Comparison of ENCODE assay signal across 25 mouse cellular contexts in the genomic region with DNA sequence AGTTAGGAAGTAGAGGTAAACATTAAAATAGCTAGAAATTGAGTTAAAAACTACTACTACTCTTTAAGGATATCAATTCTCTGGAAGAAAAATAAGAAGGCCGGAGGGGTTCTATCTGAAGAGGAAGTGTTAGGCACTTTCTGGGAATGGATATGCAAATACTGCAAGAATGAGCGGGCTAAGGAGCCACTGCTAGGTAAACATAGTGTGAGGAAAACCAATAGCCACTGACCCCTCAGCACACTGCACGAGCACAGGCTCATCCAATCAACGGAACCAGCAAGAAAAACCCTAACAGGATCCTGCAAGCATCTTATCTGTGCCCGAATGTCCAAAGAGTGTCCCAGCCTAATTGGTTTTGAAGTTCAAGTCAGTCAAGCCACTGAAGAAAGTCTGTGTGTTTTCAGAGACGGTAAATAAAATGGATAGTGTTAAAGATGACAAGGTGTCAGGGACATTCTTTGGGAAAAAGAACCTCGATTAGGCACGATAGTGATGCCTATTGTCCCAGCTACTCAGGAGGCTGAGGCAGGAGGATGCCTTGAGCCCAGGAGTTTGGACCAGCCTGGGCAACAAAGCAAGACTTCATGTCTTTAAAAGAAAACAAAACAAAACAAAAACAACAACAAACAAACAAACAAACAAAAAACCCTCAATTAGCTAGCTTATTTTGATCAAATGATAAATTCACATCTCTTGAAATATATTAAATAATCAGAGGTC. TPM values are rescaled to one million over a fixed set of nuclear protein-coding genes. Genes with fewer than 3 reads are reported as not detected.
"Had no signal": no experiment of that assay in that cellular context is flagged by ENCODE, and none has a peak within 500 bp of the region (broad histone marks: within the 10 kb centered on the region; RNA-seq: fewer than 3 reads in every experiment).

No protein-coding gene starts in this region.

- H3K27me3 ChIP-seq: heart, embryonic 13.5 days; heart, embryonic 15.5 days; hindbrain, embryonic 12.5 days; limb, embryonic 13.5 days; limb, embryonic 15.5 days; liver, embryonic 12.5 days had no signal

- H3K9me3 ChIP-seq: heart, embryonic 13.5 days; heart, embryonic 15.5 days; hindbrain, embryonic 10.5 days; hindbrain, embryonic 12.5 days; limb, embryonic 13.5 days; limb, embryonic 15.5 days; liver, embryonic 12.5 days had no signal

- H3K9ac ChIP-seq: heart, embryonic 13.5 days; heart, embryonic 15.5 days; hindbrain, embryonic 12.5 days; hindbrain, embryonic 14.5 days; limb, embryonic 13.5 days; limb, embryonic 15.5 days; liver, embryonic 12.5 days; liver, embryonic 14.5 days had no signal

- DNase-seq: gastrocnemius, postnatal 14 days; gastrocnemius, postnatal 36 days; heart, adult 11 months; heart, adult 2 months; heart, postnatal 4 days; kidney, adult 18-20 months; kidney, postnatal 10 days; left cerebral cortex, postnatal 4 days had no signal

- H3K27ac ChIP-seq: heart, adult 2 months; heart, embryonic 13.5 days; heart, embryonic 15.5 days; hindbrain, embryonic 10.5 days; hindbrain, embryonic 12.5 days; hindbrain, embryonic 14.5 days; layer of hippocampus, adult 2 months; left cerebral cortex, adult 2 months; limb, embryonic 13.5 days; limb, embryonic 15.5 days; liver, embryonic 12.5 days; liver, embryonic 14.5 days had no signal

- H3K4me2 ChIP-seq: heart, embryonic 11.5 days; heart, embryonic 13.5 days; heart, embryonic 15.5 days; hindbrain, embryonic 12.5 days; hindbrain, embryonic 14.5 days; limb, embryonic 13.5 days; limb, embryonic 15.5 days; liver, embryonic 12.5 days had no signal

- ATAC-seq: hindbrain, embryonic 16.5 days; inflammation-experienced regulatory T-cells, adult 6 months; liver, embryonic 12.5 days had no signal

- H3K4me3 ChIP-seq: heart, adult 2 months; heart, embryonic 13.5 days; heart, embryonic 15.5 days; hindbrain, embryonic 10.5 days; hindbrain, embryonic 12.5 days; layer of hippocampus, adult 2 months; left cerebral cortex, adult 2 months; limb, embryonic 13.5 days; limb, embryonic 15.5 days; liver, embryonic 12.5 days had no signal

- H3K4me1 ChIP-seq: heart, embryonic 15.5 days; hindbrain, embryonic 10.5 days; hindbrain, embryonic 12.5 days; limb, embryonic 13.5 days; limb, embryonic 15.5 days; liver, embryonic 12.5 days had no signal

RNA-seq across cellular contexts. Expression of a gene that starts 45.0 kb away (rescaled TPM):
- polyA plus RNA-seq: gonadal fat pad, adult 2 months; heart, adult 2 months; heart, postnatal 0 days; inflammation-experienced regulatory T-cells, adult 6 months; liver, adult 2 months had no signal
